Mouse (Mus musculus) layer of hippocampus, adult 2 months (tissue): Measurements from ENCODE around the gene Kctd18. TPM values are rescaled to one million over a fixed set of nuclear protein-coding genes. Genes with fewer than 3 reads are reported as not detected.
A peak's percentile ranks its signal among the peaks of the same experiment; 100 is the strongest.
"Not testable (repeated sequence)": the region's sequence is repeated elsewhere in the genome, so short reads cannot be mapped to it uniquely, and the experiment has no call there.

ENCODE experiments used
- DNase-seq, 2 experiments: peaks; one replicate each; pipeline ENCODE4 v3.0.0; 2022; ENCODE audit warnings: low spot score in 2 of 2
- H3K27ac ChIP-seq: fragments of 200-600 bp; 2 replicates; pipeline ENCODE4 v1.8.1; 2022
- H3K4me3 ChIP-seq: fragments of 200-600 bp; 2 replicates; pipeline ENCODE4 v1.8.1; 2022; ENCODE audit warnings: mild to moderate bottlenecking
- CTCF ChIP-seq: fragments of 200-600 bp; conservative IDR thresholded peaks from 2 replicates; pipeline ENCODE4 v1.8.1; 2022; ENCODE audit warnings: antibody characterized with exemption, mild to moderate bottlenecking, moderate library complexity
- long read RNA-seq, 2 experiments: library from polyadenylated mRNA; stranded (forward); transcript quantifications; one replicate each; pipeline ENCODE4 v2.0.0; 2021; ENCODE audit warnings: borderline mapping rate in 2 of 2
- total RNA-seq, 2 experiments: library from RNA; stranded (reverse); gene quantifications; 2 replicates each; pipeline ENCODE4 v1.2.3; 2021

The Kctd18 gene
- 10 to 100 TPM; 21.8 to 23.9 TPM for total RNA-seq
- long read RNA-seq, experiment 1, partial matches to known transcripts, result 4 of 7 reads
- long read RNA-seq, experiment 1, other reads (novel, unspliced or antisense), result 1 of 7 reads
- long read RNA-seq, experiment 2, transcript Kctd18-202 (7 exons, 2,512 nt), result major isoform, 5 of 11 reads
- long read RNA-seq, experiment 2, partial matches to known transcripts, result 1 of 11 reads
- long read RNA-seq, experiment 2, other reads (novel, unspliced or antisense), result 4 of 11 reads

GRCm38 (mm10) chr1:58018856-58019255 is at the start of gene Kctd18:
TSS of gene Kctd18 (minus strand) at chr1:58018956.
- no peak for TF ChIP-seq CTCF
- Histone ChIP-seq H3K27ac (no peak within 1 kb of the TSS), H3K4me3 (no peak within 1 kb of the TSS)
- DNase-seq, result no peak

- TF ChIP-seq CTCF, result no peak
- Histone ChIP-seq H3K4me3 (no peak overlapping the region), H3K27ac (no peak overlapping the region)
- no peak for DNase-seq
Measured at GRCm38 (mm10) chr1:58065606-58066005, 46.9 kb upstream of the Kctd18 start.

- no peak overlapping the region for H3K27ac ChIP-seq
- no peak for TF ChIP-seq CTCF
- H3K4me3 ChIP-seq, result no peak overlapping the region
- DNase-seq, result no peak
Measured at GRCm38 (mm10) chr1:58065151-58065550, 46.4 kb upstream of the Kctd18 start.

GRCm38 (mm10) chr1:58062131-58062530 is 43.4 kb upstream of the Kctd18 start:
- TF ChIP-seq CTCF, result no peak
- H3K4me3 ChIP-seq, result no peak overlapping the region
- no peak for DNase-seq
- H3K27ac ChIP-seq, result no peak overlapping the region

GRCm38 (mm10) chr1:58058846-58059245 is 40.1 kb upstream of the Kctd18 start:
- H3K27ac ChIP-seq, result no peak overlapping the region
- no peak for TF ChIP-seq CTCF
- no peak for DNase-seq
- no peak overlapping the region for H3K4me3 ChIP-seq

GRCm38 (mm10) chr1:58056939-58057338 is 38.2 kb upstream of the Kctd18 start:
- no peak for TF ChIP-seq CTCF
- no peak for DNase-seq
- Histone ChIP-seq H3K4me3 (no peak overlapping the region), H3K27ac (no peak overlapping the region)

GRCm38 (mm10) chr1:58056074-58056807 is 37.5 kb upstream of the Kctd18 start:
- DNase-seq, result no peak
- Histone ChIP-seq H3K27ac (no peak overlapping the region), H3K4me3 (no peak overlapping the region)
- no peak for TF ChIP-seq CTCF

GRCm38 (mm10) chr1:58055598-58055997 is 36.8 kb upstream of the Kctd18 start:
- no peak for TF ChIP-seq CTCF
- DNase-seq, result no peak
- Histone ChIP-seq H3K4me3 (no peak overlapping the region), H3K27ac (no peak overlapping the region)

- Histone ChIP-seq H3K27ac (no peak overlapping the region), H3K4me3 (no peak overlapping the region)
- DNase-seq, result no peak
- TF ChIP-seq CTCF, result no peak
Measured at GRCm38 (mm10) chr1:58049126-58049525, 30.4 kb upstream of the Kctd18 start.

GRCm38 (mm10) chr1:58046721-58047290 is 28.1 kb upstream of the Kctd18 start:
- no peak for DNase-seq
- no peak overlapping the region for H3K27ac ChIP-seq
- no peak overlapping the region for H3K4me3 ChIP-seq
- TF ChIP-seq CTCF, result no peak

GRCm38 (mm10) chr1:58045546-58045945 is 26.8 kb upstream of the Kctd18 start:
- no peak for TF ChIP-seq CTCF
- Histone ChIP-seq H3K4me3 (no peak overlapping the region), H3K27ac (no peak overlapping the region)
- peak in 1 of 2 experiments; percentile 37 for DNase-seq

GRCm38 (mm10) chr1:58045076-58045475 is 26.3 kb upstream of the Kctd18 start:
- H3K27ac ChIP-seq, result no peak overlapping the region
- TF ChIP-seq CTCF, result no peak
- H3K4me3 ChIP-seq, result no peak overlapping the region
- DNase-seq, result no peak

GRCm38 (mm10) chr1:58037306-58037705 is 18.6 kb upstream of the Kctd18 start:
- DNase-seq, H3K4me3 ChIP-seq, H3K27ac ChIP-seq: not testable (repeated sequence)
